In the genomic region with DNA sequence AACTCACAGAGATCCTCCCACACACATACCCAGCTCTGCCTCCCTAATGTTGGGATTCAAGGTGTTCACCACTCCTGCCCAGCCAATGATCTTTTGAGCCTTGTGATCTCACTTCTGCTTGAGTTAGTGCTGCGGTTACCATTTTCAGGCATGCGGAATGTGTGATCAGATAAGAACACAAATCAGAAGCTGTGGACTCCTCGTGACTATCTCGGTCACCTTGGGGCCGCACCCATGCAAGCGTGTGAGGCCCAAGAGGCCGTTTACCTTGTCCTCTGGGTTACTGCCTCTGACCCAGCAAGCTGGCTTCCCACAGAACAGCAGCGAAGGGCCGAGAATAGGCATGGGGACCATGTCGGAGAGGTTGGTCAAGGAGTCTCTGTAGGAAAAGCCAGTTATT, we compare ENCODE assay signal across 22 mouse cellular contexts. TPM values are rescaled to one million over a fixed set of nuclear protein-coding genes. Genes with fewer than 3 reads are reported as not detected.
A peak's percentile ranks its signal among the peaks of the same experiment; 100 is the strongest.
DNase-seq lines count a peak whose midpoint lies in the region; ATAC-seq and TF ChIP-seq lines count a peak whose summit lies in the region.
"Had no signal": no experiment of that assay in that cellular context is flagged by ENCODE, and none has a peak within 500 bp of the region (broad histone marks: within the 10 kb centered on the region; RNA-seq: fewer than 3 reads in every experiment).

No protein-coding gene starts in this region.

- H3K27ac ChIP-seq in kidney, embryonic 14.5 days (ENCODE audit: low read depth, low read length), result no peak overlapping the region
- no peak overlapping the region for H3K27ac ChIP-seq in left cerebral cortex, adult 2 months
- no peak overlapping the region for H3K27ac ChIP-seq in liver, postnatal 0 days (ENCODE audit: low read depth)
- H3K27ac ChIP-seq: forebrain, embryonic 13.5 days; heart, embryonic 10.5 days; hindbrain, embryonic 14.5 days; limb, embryonic 15.5 days; liver, embryonic 14.5 days; macrophage had no signal

- H3K9ac ChIP-seq in kidney, embryonic 14.5 days (ENCODE audit: low read depth, low read length), result no peak overlapping the region
- H3K9ac ChIP-seq in liver, postnatal 0 days (replicated peaks), result no peak overlapping the region
- H3K9ac ChIP-seq: forebrain, embryonic 13.5 days; hindbrain, embryonic 14.5 days; limb, embryonic 15.5 days; liver, embryonic 14.5 days had no signal

- DNase-seq in kidney, adult 11 months, result peak; percentile 72
- DNase-seq in urinary bladder, postnatal 14 days (ENCODE audit: low spot score), result peak; percentile 43
- DNase-seq in urinary bladder, postnatal 4 days (ENCODE audit: low spot score in 2 of 2), result no peak
- DNase-seq in kidney, postnatal 36 days, result peak; percentile 32 to 39
- no peak for DNase-seq in layer of hippocampus, adult 18-20 months (ENCODE audit: low spot score in 2 of 2)
- no peak for DNase-seq in left cerebral cortex, adult 2 months (ENCODE audit: extremely low spot score in 1 of 2, low spot score in 2 of 2)
- no peak for DNase-seq in liver, postnatal 0 days
- DNase-seq: adrenal gland, postnatal 36 days; cerebellum, adult 9-10 months; heart, postnatal 4 days; left cerebral cortex, postnatal 4 days; thymus, postnatal 36 days had no signal

- ATAC-seq in kidney, embryonic 14.5 days (ENCODE audit: low FRiP score, low TSS enrichment), result no peak
- no peak for ATAC-seq in liver, postnatal 0 days
- ATAC-seq: forebrain, embryonic 13.5 days; inflammation-experienced regulatory T-cells, adult 6 months had no signal

- H3K27me3 ChIP-seq in kidney, embryonic 14.5 days (ENCODE audit: control insufficient read depth, insufficient read depth, low read length), result no peaks in the 10 kb centered on the region; the same call in 1 of the 2 replicates
- 0 out of 2 replicates have a peak, but pooled peaks cover 7% of the 10 kb centered on the region for H3K27me3 ChIP-seq in liver, postnatal 0 days (ENCODE audit: insufficient read depth, low read length)
- H3K27me3 ChIP-seq: forebrain, embryonic 13.5 days; limb, embryonic 15.5 days had no signal

- H3K4me3 ChIP-seq in kidney, embryonic 14.5 days (ENCODE audit: low read length), result no peak overlapping the region
- H3K4me3 ChIP-seq in left cerebral cortex, adult 2 months, result no peak overlapping the region
- no peak overlapping the region for H3K4me3 ChIP-seq in liver, postnatal 0 days (ENCODE audit: low read depth, low read length)
- H3K4me3 ChIP-seq: forebrain, embryonic 13.5 days; heart, embryonic 10.5 days; limb, embryonic 15.5 days had no signal

- H3K9me3 ChIP-seq in kidney, embryonic 14.5 days (ENCODE audit: control insufficient read depth, low read length), result peaks cover 2% of the 10 kb centered on the region; the same call in 1 of the 2 replicates
- H3K9me3 ChIP-seq in liver, postnatal 0 days (ENCODE audit: low read length), result no peaks in the 10 kb centered on the region
- H3K9me3 ChIP-seq: forebrain, embryonic 13.5 days; heart, embryonic 10.5 days; limb, embryonic 15.5 days had no signal

- intact Hi-C loops in left cerebral cortex, adult 2 months (cut with DNase I), result no loop called here

- H3K4me2 ChIP-seq in kidney, embryonic 14.5 days (replicated peaks; ENCODE audit: low read depth, low read length), result no peak overlapping the region
- no peak overlapping the region for H3K4me2 ChIP-seq in liver, postnatal 0 days (ENCODE audit: low read depth, low read length)
- H3K4me2 ChIP-seq: forebrain, embryonic 13.5 days; hindbrain, embryonic 14.5 days; limb, embryonic 15.5 days had no signal

- no peak for TF ChIP-seq CTCF in left cerebral cortex, adult 2 months (IDR thresholded peaks at IDR 0.05)
- no peak for TF ChIP-seq CTCF in liver, postnatal 0 days (IDR thresholded peaks at IDR 0.05; ENCODE audit: low read depth)

- H3K4me1 ChIP-seq in kidney, embryonic 14.5 days (ENCODE audit: control insufficient read depth, insufficient read depth, low read length), result 0 out of 2 replicates have a peak, but pooled peaks cover 7% of the 10 kb centered on the region
- no peaks in the 10 kb centered on the region for H3K4me1 ChIP-seq in liver, postnatal 0 days (ENCODE audit: insufficient read depth)
- H3K4me1 ChIP-seq: forebrain, embryonic 13.5 days; limb, embryonic 15.5 days had no signal

- 73% methylated on average over 10 of the region's 10 CpGs for WGBS in kidney, embryonic 14.5 days
- WGBS in liver, postnatal 0 days (ENCODE audit: insufficient replicate concordance), result 71% methylated on average over 10 of the region's 10 CpGs

- no peak for TF ChIP-seq EP300 in liver, postnatal 0 days (IDR thresholded peaks at IDR 0.05; ENCODE audit: low read depth)

- no peaks in the 10 kb centered on the region for H3K36me3 ChIP-seq in kidney, embryonic 14.5 days (ENCODE audit: control insufficient read depth, insufficient read depth, low read length)
- H3K36me3 ChIP-seq in liver, postnatal 0 days (replicated peaks; ENCODE audit: insufficient read depth, low read length), result no peaks in the 10 kb centered on the region
- H3K36me3 ChIP-seq: limb, embryonic 15.5 days had no signal

RNA-seq across cellular contexts. Expression of gene Epn3, which starts 9.2 kb away (rescaled TPM):
- 13.4 and 16.4 TPM in 2 replicates for polyA plus RNA-seq in kidney, embryonic 14.5 days (2014; fragmentation: Nextera tagmentation; extraction: Ambion mirVana)
- total RNA-seq in layer of hippocampus, adult 18-20 months (2021), result 1 to 10 TPM; 2.1 to 2.2 TPM
- total RNA-seq in left cerebral cortex, adult 2 months (2021), result under 1 TPM; 0.79 TPM
- 0.21 and 0.22 TPM in 2 replicates for polyA plus RNA-seq in liver, postnatal 0 days (2015; fragmentation: Nextera tagmentation; extraction: Ambion mirVana)
- polyA plus RNA-seq: inflammation-experienced regulatory T-cells, adult 6 months; macrophage had no signal

RNA-seq across cellular contexts. Expression of gene Mycbpap, which starts 12.6 kb away (rescaled TPM):
- 1.6 and 2.6 TPM in 2 replicates for polyA plus RNA-seq in kidney, embryonic 14.5 days (2014; fragmentation: Nextera tagmentation; extraction: Ambion mirVana)
- total RNA-seq in layer of hippocampus, adult 18-20 months (2021), result 1 to 10 TPM; 2.1 to 3.7 TPM
- total RNA-seq in left cerebral cortex, adult 2 months (2021), result 1 to 10 TPM; 8.5 to 8.9 TPM
- 0.13 TPM in 1 of 2 replicates, not detected in the other for polyA plus RNA-seq in liver, postnatal 0 days (2015; fragmentation: Nextera tagmentation; extraction: Ambion mirVana)
- total RNA-seq: gastrocnemius, adult 8-10 months; neutrophil, adult 5-6 weeks had no signal
- polyA plus RNA-seq: inflammation-experienced regulatory T-cells, adult 6 months had no signal

RNA-seq across cellular contexts. Expression of gene Spata20, which starts 23.0 kb away (rescaled TPM):
- 0.07 and 0.23 TPM in 2 replicates for polyA plus RNA-seq in kidney, embryonic 14.5 days (2014; fragmentation: Nextera tagmentation; extraction: Ambion mirVana)
- total RNA-seq in layer of hippocampus, adult 18-20 months (2021), result under 1 TPM in 1 of 2 experiments, not detected in 1; 0.79 TPM
- total RNA-seq in left cerebral cortex, adult 2 months (2021), result under 1 TPM; 0.41 to 0.51 TPM
- polyA plus RNA-seq in liver, postnatal 0 days (2015; fragmentation: Nextera tagmentation; extraction: Ambion mirVana), result not detected in 2 replicates
- total RNA-seq: adrenal gland, postnatal 36 days; gastrocnemius, adult 8-10 months; neutrophil, adult 5-6 weeks had no signal
- polyA plus RNA-seq: heart, embryonic 10.5 days; inflammation-experienced regulatory T-cells, adult 6 months; liver, embryonic 14.5 days; macrophage had no signal

RNA-seq across cellular contexts. Expression of gene Cacna1g, which starts 35.0 kb away (rescaled TPM):
- polyA plus RNA-seq in kidney, embryonic 14.5 days (2014; fragmentation: Nextera tagmentation; extraction: Ambion mirVana), result 8.7 and 14.1 TPM in 2 replicates
- total RNA-seq in layer of hippocampus, adult 18-20 months (2021), result 10 to 100 TPM; 53.2 to 59.2 TPM
- 10 to 100 TPM; 93.0 to 98.7 TPM for total RNA-seq in left cerebral cortex, adult 2 months (2021)
- 0.14 and 0.29 TPM in 2 replicates for polyA plus RNA-seq in liver, postnatal 0 days (2015; fragmentation: Nextera tagmentation; extraction: Ambion mirVana)
- total RNA-seq: neutrophil, adult 5-6 weeks had no signal
- polyA plus RNA-seq: inflammation-experienced regulatory T-cells, adult 6 months; macrophage had no signal

RNA-seq across cellular contexts. Expression of gene Rsad1, which starts 40.1 kb away (rescaled TPM):
- 4.1 and 4.5 TPM in 2 replicates for polyA plus RNA-seq in kidney, embryonic 14.5 days (2014; fragmentation: Nextera tagmentation; extraction: Ambion mirVana)
- 1 to 10 TPM; 8.9 to 9.7 TPM for total RNA-seq in layer of hippocampus, adult 18-20 months (2021)
- 10 to 100 TPM; 12.8 to 15.0 TPM for total RNA-seq in left cerebral cortex, adult 2 months (2021)
- polyA plus RNA-seq in liver, postnatal 0 days (2015; fragmentation: Nextera tagmentation; extraction: Ambion mirVana), result 1.7 and 1.9 TPM in 2 replicates

Comparison
In these comparisons a context has a peak if more than half of its experiments do, and no peak if none do; other contexts are left out.
1. DNase-seq: peak in kidney, adult 11 months (single experiment), urinary bladder, postnatal 14 days (single experiment) and kidney, postnatal 36 days (2 of 2); none in urinary bladder, postnatal 4 days (0 of 2), layer of hippocampus, adult 18-20 months (0 of 2), left cerebral cortex, adult 2 months (0 of 2) and liver, postnatal 0 days (single experiment).